Mouse (Mus musculus) adrenal gland, postnatal 36 days (tissue): Measurements from ENCODE around the gene Dnaaf1. TPM values are rescaled to one million over a fixed set of nuclear protein-coding genes. Genes with fewer than 3 reads are reported as not detected.

Experiments used
- DNase-seq, 2 experiments: peaks; one replicate each; pipeline ENCODE4 v3.0.0; 2021; ENCODE audit warnings: mixed read lengths in 1 of 2
- total RNA-seq, 2 experiments: library from RNA; stranded (reverse); gene quantifications; 2 replicates each; pipeline ENCODE4 v1.2.3; 2021

The Dnaaf1 gene
- total RNA-seq, 2 experiments from 2014 or later = 0.10 TPM; not detected in 1

- DNase-seq = no peak
Observed at GRCm38 (mm10) chr8:119571135-119571534, 3.9 kb upstream of the Dnaaf1 start.

GRCm38 (mm10) chr8:119572411-119572810, 2.6 kb upstream of the Dnaaf1 start:
- DNase-seq = no peak

GRCm38 (mm10) chr8:119575366-119575726, 311 bp downstream of the Dnaaf1 start:
- DNase-seq = no peak

GRCm38 (mm10) chr8:119579096-119579495, 4.1 kb downstream of the Dnaaf1 start:
- DNase-seq = no peak

- DNase-seq = no peak
Observed at GRCm38 (mm10) chr8:119580441-119581161, 5.6 kb downstream of the Dnaaf1 start.

GRCm38 (mm10) chr8:119585901-119586300, 10.9 kb downstream of the Dnaaf1 start:
- DNase-seq = no peak

- no peak for DNase-seq
Observed at GRCm38 (mm10) chr8:119588321-119588720, 13.3 kb downstream of the Dnaaf1 start.

GRCm38 (mm10) chr8:119588844-119589243, 13.8 kb downstream of the Dnaaf1 start:
- DNase-seq = peak in 1 of 2 experiments; percentile 30

- no peak for DNase-seq
Observed at GRCm38 (mm10) chr8:119590348-119590747, 15.3 kb downstream of the Dnaaf1 start.

GRCm38 (mm10) chr8:119591456-119591855, 16.4 kb downstream of the Dnaaf1 start:
- no peak for DNase-seq

GRCm38 (mm10) chr8:119603771-119604170, 28.7 kb downstream of the Dnaaf1 start:
- peak in 1 of 2 experiments; percentile 29 for DNase-seq

GRCm38 (mm10) chr8:119604398-119604803, 29.4 kb downstream of the Dnaaf1 start:
- no peak for DNase-seq

- peak; percentile 94 for DNase-seq
Observed at GRCm38 (mm10) chr8:119604996-119605395, 30.0 kb downstream of the Dnaaf1 start, which contains the start of gene Taf1c. TSS of gene Taf1c (minus strand) at chr8:119605222.

GRCm38 (mm10) chr8:119606224-119606623, 31.2 kb downstream of the Dnaaf1 start:
- DNase-seq = no peak

GRCm38 (mm10) chr8:119612471-119612870, 37.4 kb downstream of the Dnaaf1 start, which contains the start of gene Adad2:
TSS of gene Adad2 (plus strand) at chr8:119612747.
- no peak for DNase-seq

GRCm38 (mm10) chr8:119615096-119615495, 40.1 kb downstream of the Dnaaf1 start:
- DNase-seq = no peak

- no peak for DNase-seq
Observed at GRCm38 (mm10) chr8:119616358-119616757, 41.3 kb downstream of the Dnaaf1 start.

- DNase-seq = no peak
Observed at GRCm38 (mm10) chr8:119616811-119617210, 41.8 kb downstream of the Dnaaf1 start.

GRCm38 (mm10) chr8:119617586-119617985, 42.6 kb downstream of the Dnaaf1 start:
- DNase-seq = peak; percentile 45 to 64

- no peak for DNase-seq
Observed at GRCm38 (mm10) chr8:119618887-119619286, 43.9 kb downstream of the Dnaaf1 start.

GRCm38 (mm10) chr8:119620116-119620840, 45.2 kb downstream of the Dnaaf1 start:
- no peak for DNase-seq

GRCm38 (mm10) chr8:119620848-119621465, 45.9 kb downstream of the Dnaaf1 start:
- no peak for DNase-seq

- no peak for DNase-seq
Observed at GRCm38 (mm10) chr8:119622555-119622954, 47.5 kb downstream of the Dnaaf1 start.
